Mouse (Mus musculus): ENCODE results near the gene Med20. TPM values are rescaled to one million over a fixed set of nuclear protein-coding genes. Genes with fewer than 3 reads are reported as not detected.
A peak's percentile ranks its signal among the peaks of the same experiment; 100 is the strongest.

Med20 gene
- 18.8 and 20.6 TPM in 2 replicates for polyA plus RNA-seq (2012; rRNA removed)

DNA sequence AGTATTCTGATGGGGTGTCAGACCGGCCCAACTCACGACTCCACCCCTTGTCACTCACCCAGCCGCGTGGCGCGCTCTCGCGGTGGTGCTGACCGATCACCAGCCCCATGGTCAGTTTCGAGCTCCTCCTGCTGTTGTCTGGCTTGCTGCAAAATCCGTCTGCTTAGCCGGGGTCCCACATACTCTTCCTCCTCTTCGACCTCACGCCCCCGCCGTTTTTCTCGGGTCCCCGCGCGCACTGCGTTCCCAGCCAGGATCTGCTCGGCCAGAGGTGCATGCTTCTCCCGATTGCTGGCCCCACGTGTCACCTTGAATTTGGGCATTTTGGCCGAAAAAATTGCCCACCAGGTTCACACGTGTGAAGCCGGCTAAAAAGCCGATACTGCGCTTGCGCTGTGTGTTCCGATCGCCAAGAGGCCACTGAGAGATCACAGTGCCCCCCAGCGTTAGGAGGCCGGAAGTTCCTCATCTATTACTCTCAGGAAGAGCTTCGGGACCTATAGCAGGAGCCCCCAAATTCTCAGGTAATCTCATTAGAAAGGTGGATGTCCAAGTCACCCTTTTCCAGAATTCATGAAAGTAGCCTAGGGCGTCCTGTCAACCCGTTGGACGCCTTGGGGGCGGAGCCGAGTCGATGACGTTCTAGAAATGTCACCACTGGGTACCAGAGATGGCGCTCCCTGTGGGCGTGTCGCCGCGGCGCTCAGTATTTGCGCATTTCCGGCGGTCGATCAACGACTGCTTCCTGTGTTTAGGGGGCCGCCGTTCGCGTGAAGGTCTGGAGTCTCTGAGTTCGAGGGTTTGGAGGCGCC lies at the start of gene Med20, which contains the start of the genes Bysl and Gm20517:
Gene Med20 (plus strand): TSS at position 734 of the 812 bp plus-strand sequence.
Gene Bysl (minus strand): TSS at position 644 of the 812 bp plus-strand sequence.
Gene Gm20517 (plus strand): TSS at position 741 of the 812 bp plus-strand sequence.
- H3K27ac ChIP-seq (ENCODE audit: insufficient read depth, low read length): peak within 1 kb of the TSS; percentile 66
- peaks cover 1% of the 10 kb centered on the region for H3K36me3 ChIP-seq (ENCODE audit: control insufficient read depth, insufficient read depth, low read length)
- peak; percentile 93 to 95 for DNase-seq (ENCODE audit: low read depth in 1 of 2, low spot score in 2 of 2)
- peaks cover 6% of the 10 kb centered on the region; the same call in 1 of the 2 replicates for H3K4me1 ChIP-seq (ENCODE audit: control insufficient read depth, insufficient read depth, insufficient read length)
- 0 out of 2 replicates have a peak, but pooled peaks have one; percentile 23 for TF ChIP-seq POLR2A (IDR thresholded peaks at IDR 0.05; ENCODE audit: low read depth, low read length)
- peak; percentile 85 for TF ChIP-seq CTCF (IDR thresholded peaks at IDR 0.05; ENCODE audit: extremely low read depth, insufficient read depth, insufficient read length, insufficient replicate concordance)
- H3K4me3 ChIP-seq (ENCODE audit: extremely low read depth, insufficient read depth, insufficient read length): peak within 1 kb of the TSS; percentile 79
- WGBS: under 1% methylated on average over 59 of the region's 59 CpGs
- H3K27me3 ChIP-seq (ENCODE audit: control insufficient read depth, insufficient read depth, low read length): no peaks in the 10 kb centered on the region

DNA sequence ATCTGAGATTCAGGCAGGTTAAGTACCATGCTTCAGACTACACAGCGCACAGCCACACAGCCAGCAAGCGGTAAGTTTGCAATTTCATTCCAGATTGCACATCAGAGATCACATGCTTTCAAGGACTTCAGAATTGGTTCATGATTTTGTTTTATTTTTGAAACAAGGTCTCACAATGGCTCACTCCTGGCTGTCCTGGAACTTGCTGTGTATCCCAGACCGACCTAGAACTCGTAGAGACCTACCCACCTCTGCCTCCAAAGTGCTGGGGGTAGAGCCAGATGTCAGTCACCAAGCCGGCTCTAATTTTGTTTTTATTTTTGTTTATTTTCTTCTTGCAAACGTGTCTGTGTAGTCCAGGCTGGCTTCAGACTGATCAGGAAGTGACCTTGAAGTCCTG lies 48.5 kb upstream of the Med20 start:
- DNase-seq (ENCODE audit: low read depth in 1 of 2, low spot score in 2 of 2): no peak
- Histone ChIP-seq H3K27me3 (ENCODE audit: control insufficient read depth, insufficient read depth, low read length) (no peaks in the 10 kb centered on the region), H3K36me3 (ENCODE audit: control insufficient read depth, insufficient read depth, low read length) (peaks cover 7% of the 10 kb centered on the region), H3K4me3 (ENCODE audit: extremely low read depth, insufficient read depth, insufficient read length) (no peak overlapping the region), H3K27ac (ENCODE audit: insufficient read depth, low read length) (no peak overlapping the region), H3K4me1 (ENCODE audit: control insufficient read depth, insufficient read depth, insufficient read length) (no peaks in the 10 kb centered on the region; the same call in 1 of the 2 replicates)
- WGBS: 84% methylated on average over 6 of the region's 6 CpGs
- TF ChIP-seq POLR2A (IDR thresholded peaks at IDR 0.05; ENCODE audit: low read depth, low read length): no peak
- no peak for TF ChIP-seq CTCF (IDR thresholded peaks at IDR 0.05; ENCODE audit: extremely low read depth, insufficient read depth, insufficient read length, insufficient replicate concordance)

DNA sequence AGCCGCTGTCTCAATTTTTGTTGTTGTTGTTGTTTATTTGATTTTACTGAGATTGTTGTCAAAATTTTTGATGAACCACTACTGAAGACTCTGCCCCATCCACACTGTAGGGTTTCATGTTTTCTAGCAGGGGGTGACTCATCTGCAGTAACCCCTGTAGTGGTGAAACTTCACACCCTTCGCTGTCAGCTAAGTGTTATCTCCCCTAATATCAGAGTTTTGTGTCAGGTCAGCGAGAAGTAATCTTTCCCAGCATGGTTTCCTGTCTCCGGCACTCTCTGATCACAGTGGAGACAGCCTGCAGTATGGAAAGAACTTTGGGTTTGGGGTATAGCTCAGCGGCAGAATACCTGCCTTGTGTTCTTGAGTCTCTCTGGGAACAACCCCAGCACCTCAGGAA lies 46.8 kb upstream of the Med20 start:
- Histone ChIP-seq H3K27me3 (ENCODE audit: control insufficient read depth, insufficient read depth, low read length) (no peaks in the 10 kb centered on the region), H3K36me3 (ENCODE audit: control insufficient read depth, insufficient read depth, low read length) (peaks cover 7% of the 10 kb centered on the region), H3K27ac (ENCODE audit: insufficient read depth, low read length) (no peak overlapping the region), H3K4me1 (ENCODE audit: control insufficient read depth, insufficient read depth, insufficient read length) (no peaks in the 10 kb centered on the region; the same call in 1 of the 2 replicates), H3K4me3 (ENCODE audit: extremely low read depth, insufficient read depth, insufficient read length) (no peak overlapping the region)
- WGBS: 65% methylated on average over 5 of the region's 5 CpGs
- TF ChIP-seq CTCF (IDR thresholded peaks at IDR 0.05; ENCODE audit: extremely low read depth, insufficient read depth, insufficient read length, insufficient replicate concordance) (no peak), POLR2A (IDR thresholded peaks at IDR 0.05; ENCODE audit: low read depth, low read length) (no peak)
- DNase-seq (ENCODE audit: low read depth in 1 of 2, low spot score in 2 of 2): no peak

DNA sequence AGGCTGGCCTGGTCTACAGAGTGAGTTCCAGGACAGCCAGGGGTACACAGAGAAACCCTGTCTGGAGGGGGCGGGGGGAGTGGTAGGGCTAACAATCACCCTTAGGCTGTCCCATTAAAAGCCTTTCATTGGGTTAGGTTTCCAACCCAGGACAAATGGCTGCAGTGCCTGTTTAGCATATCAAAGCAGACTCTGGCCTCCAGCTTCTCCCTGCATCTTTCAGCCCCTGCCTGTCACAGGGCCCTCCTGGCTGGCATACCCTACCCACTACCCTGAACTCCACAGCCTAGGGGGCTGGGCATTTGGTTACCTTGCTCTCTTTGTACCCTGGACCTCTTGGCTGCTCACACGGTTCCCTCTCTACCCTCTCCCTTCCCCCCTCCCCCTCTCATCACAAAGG lies 45.2 kb upstream of the Med20 start:
- no peaks in the 10 kb centered on the region; the same call in 1 of the 2 replicates for H3K4me1 ChIP-seq (ENCODE audit: control insufficient read depth, insufficient read depth, insufficient read length)
- H3K27me3 ChIP-seq (ENCODE audit: control insufficient read depth, insufficient read depth, low read length): no peaks in the 10 kb centered on the region
- H3K36me3 ChIP-seq (ENCODE audit: control insufficient read depth, insufficient read depth, low read length): peaks cover 7% of the 10 kb centered on the region
- no peak overlapping the region for H3K4me3 ChIP-seq (ENCODE audit: extremely low read depth, insufficient read depth, insufficient read length)
- 75% methylated on average over 2 of the region's 2 CpGs for WGBS
- TF ChIP-seq CTCF (IDR thresholded peaks at IDR 0.05; ENCODE audit: extremely low read depth, insufficient read depth, insufficient read length, insufficient replicate concordance) (no peak), POLR2A (IDR thresholded peaks at IDR 0.05; ENCODE audit: low read depth, low read length) (no peak)
- no peak for DNase-seq (ENCODE audit: low read depth in 1 of 2, low spot score in 2 of 2)
- no peak overlapping the region for H3K27ac ChIP-seq (ENCODE audit: insufficient read depth, low read length)

DNA sequence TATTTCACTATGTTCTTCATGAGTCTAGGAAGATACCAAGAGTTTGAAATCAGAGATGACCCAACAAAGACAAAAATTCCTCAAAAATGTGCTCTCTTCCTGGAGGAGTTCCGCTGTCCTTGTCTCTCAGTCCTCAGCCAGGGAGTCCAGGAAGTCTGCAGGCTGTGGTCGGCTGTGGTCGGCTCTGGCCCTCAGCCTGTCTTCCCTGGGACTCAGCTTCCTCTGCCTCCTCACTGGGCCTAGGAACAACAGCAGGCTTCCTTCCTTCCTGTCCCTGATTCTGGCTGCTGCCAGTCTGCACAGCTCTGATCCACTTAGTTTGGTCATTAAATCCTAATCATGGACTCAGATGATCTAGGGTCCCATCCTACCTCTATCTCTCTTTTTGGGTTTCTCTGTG lies 44.1 kb upstream of the Med20 start:
- H3K27me3 ChIP-seq (ENCODE audit: control insufficient read depth, insufficient read depth, low read length): no peaks in the 10 kb centered on the region
- TF ChIP-seq CTCF (IDR thresholded peaks at IDR 0.05; ENCODE audit: extremely low read depth, insufficient read depth, insufficient read length, insufficient replicate concordance) (no peak), POLR2A (IDR thresholded peaks at IDR 0.05; ENCODE audit: low read depth, low read length) (no peak)
- H3K4me1 ChIP-seq (ENCODE audit: control insufficient read depth, insufficient read depth, insufficient read length): no peaks in the 10 kb centered on the region; the same call in 1 of the 2 replicates
- no peak overlapping the region for H3K27ac ChIP-seq (ENCODE audit: insufficient read depth, low read length)
- no peak for DNase-seq (ENCODE audit: low read depth in 1 of 2, low spot score in 2 of 2)
- peaks cover 10% of the 10 kb centered on the region for H3K36me3 ChIP-seq (ENCODE audit: control insufficient read depth, insufficient read depth, low read length)
- 36% methylated on average over 3 of the region's 3 CpGs for WGBS
- H3K4me3 ChIP-seq (ENCODE audit: extremely low read depth, insufficient read depth, insufficient read length): no peak overlapping the region

DNA sequence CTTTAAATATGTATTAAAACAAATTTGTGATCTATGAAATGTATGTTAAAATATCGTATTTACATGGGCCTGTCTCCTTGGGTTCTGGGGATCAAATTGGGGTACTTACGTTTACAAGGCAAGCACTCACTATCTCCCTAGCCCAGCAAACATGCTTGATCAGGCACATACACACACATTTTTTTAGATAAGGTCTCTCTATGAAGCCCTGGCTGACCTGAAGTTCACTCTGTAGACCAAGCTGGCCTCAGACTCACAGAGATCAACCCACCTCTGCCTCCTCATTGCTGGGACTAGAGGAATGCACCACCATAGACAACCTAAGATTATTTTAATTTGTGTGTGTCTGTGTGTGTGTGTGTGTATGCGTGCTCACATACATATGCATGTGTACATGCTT lies 43.0 kb upstream of the Med20 start:
- H3K27ac ChIP-seq (ENCODE audit: insufficient read depth, low read length): no peak overlapping the region

More for the DNA sequence above, 43.0 kb upstream of the Med20 start:
- TF ChIP-seq CTCF (IDR thresholded peaks at IDR 0.05; ENCODE audit: extremely low read depth, insufficient read depth, insufficient read length, insufficient replicate concordance): no peak
- H3K27me3 ChIP-seq (ENCODE audit: control insufficient read depth, insufficient read depth, low read length): no peaks in the 10 kb centered on the region
- H3K36me3 ChIP-seq (ENCODE audit: control insufficient read depth, insufficient read depth, low read length): peaks cover 8% of the 10 kb centered on the region
- H3K4me3 ChIP-seq (ENCODE audit: extremely low read depth, insufficient read depth, insufficient read length): no peak overlapping the region
- WGBS: 89% methylated on average over 3 of the region's 3 CpGs
- DNase-seq (ENCODE audit: low read depth in 1 of 2, low spot score in 2 of 2): no peak
- no peaks in the 10 kb centered on the region; the same call in 1 of the 2 replicates for H3K4me1 ChIP-seq (ENCODE audit: control insufficient read depth, insufficient read depth, insufficient read length)

Data from spleen, adult 2 months (tissue).